ENCODE assay signal across 9 mouse cellular contexts in the genomic region with DNA sequence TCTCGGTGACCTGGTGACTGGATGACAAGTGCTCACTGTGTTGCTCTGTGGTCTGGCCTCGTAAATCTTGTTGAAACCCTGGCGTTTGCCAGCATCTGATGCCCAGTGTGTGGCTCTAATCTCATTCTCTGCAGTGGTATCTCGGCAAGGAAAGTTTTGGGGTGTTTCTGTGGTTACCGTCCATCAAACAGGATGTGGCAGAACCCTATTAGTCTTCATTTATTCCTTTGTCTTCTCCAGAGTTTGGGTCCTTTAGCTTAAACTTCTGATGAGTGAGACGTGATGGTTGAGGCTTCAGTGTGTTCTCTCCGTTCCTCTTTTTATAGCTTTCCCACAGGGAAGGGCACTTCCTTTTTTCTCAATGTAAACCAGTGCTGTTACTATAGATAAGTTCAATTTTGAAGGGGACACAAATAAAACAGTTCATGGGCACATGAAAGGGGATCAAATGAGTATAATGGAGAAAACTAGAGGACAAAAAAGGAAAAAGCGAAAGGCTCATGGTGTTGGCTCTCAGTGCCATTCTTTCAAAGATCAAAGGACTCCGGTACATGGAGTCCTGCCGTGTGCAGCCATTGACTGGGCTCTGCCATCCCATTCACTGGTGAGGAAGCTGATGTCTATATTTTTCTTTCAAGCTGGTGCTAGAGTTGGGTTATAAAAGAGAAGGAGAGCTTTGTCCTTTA.
DNase-seq lines count a peak whose midpoint lies in the region; ATAC-seq and TF ChIP-seq lines count a peak whose summit lies in the region.
"Had no signal": no experiment of that assay in that cellular context is flagged by ENCODE, and none has a peak within 500 bp of the region (broad histone marks: within the 10 kb centered on the region; RNA-seq: fewer than 3 reads in every experiment).

No protein-coding gene starts in this region.

- no peaks in the 10 kb centered on the region for H3K9me3 ChIP-seq in midbrain, embryonic 12.5 days
- H3K9me3 ChIP-seq: liver, embryonic 15.5 days had no signal

- no peak overlapping the region for H3K9ac ChIP-seq in midbrain, embryonic 12.5 days (replicated peaks)
- H3K9ac ChIP-seq: liver, embryonic 15.5 days had no signal

- H3K4me3 ChIP-seq in layer of hippocampus, adult 2 months = no peak overlapping the region
- no peak overlapping the region for H3K4me3 ChIP-seq in midbrain, embryonic 12.5 days
- H3K4me3 ChIP-seq: liver, embryonic 15.5 days had no signal

- peak overlapping the region; percentile 66 for H3K27ac ChIP-seq in layer of hippocampus, adult 2 months
- peak overlapping the region; percentile 35; the same call in 1 of the 2 replicates for H3K27ac ChIP-seq in midbrain, embryonic 12.5 days (replicated peaks)
- H3K27ac ChIP-seq: liver, embryonic 15.5 days had no signal

- no peak overlapping the region for H3K4me2 ChIP-seq in midbrain, embryonic 12.5 days (replicated peaks)
- H3K4me2 ChIP-seq: liver, embryonic 15.5 days had no signal

- peaks cover 28% of the 10 kb centered on the region for H3K36me3 ChIP-seq in midbrain, embryonic 12.5 days

- H3K4me1 ChIP-seq in midbrain, embryonic 12.5 days = peaks cover 18% of the 10 kb centered on the region

- TF ChIP-seq CTCF in layer of hippocampus, adult 2 months (conservative IDR thresholded peaks at IDR 0.05) = no peak

- ATAC-seq in midbrain, embryonic 12.5 days (ENCODE audit: low FRiP score, low read depth) = peak; percentile 65

- peak; percentile 23 for DNase-seq in adrenal gland, postnatal 10 days
- DNase-seq in adrenal gland, adult 8-10 months = no peak
- no peak for DNase-seq in layer of hippocampus, adult 2 months (ENCODE audit: low spot score in 2 of 2)
- DNase-seq in layer of hippocampus, postnatal 25 days (ENCODE audit: extremely low spot score in 1 of 2, low spot score in 1 of 2) = no peak
- DNase-seq in embryo, embryonic 11 days = peak; percentile 41
- DNase-seq in layer of hippocampus, adult 9-11 months = no peak
- DNase-seq in thymus, postnatal 0 days (ENCODE audit: low spot score) = no peak

- WGBS in midbrain, embryonic 12.5 days = 13% methylated on average over 10 of the region's 10 CpGs

- peaks cover 26% of the 10 kb centered on the region for H3K27me3 ChIP-seq in midbrain, embryonic 12.5 days
- H3K27me3 ChIP-seq: liver, embryonic 15.5 days had no signal

Comparison
In these comparisons a context has a peak if more than half of its experiments do, and no peak if none do; other contexts are left out.
1. DNase-seq: peak in adrenal gland, postnatal 10 days (single experiment) and embryo, embryonic 11 days (single experiment); none in adrenal gland, adult 8-10 months (single experiment), layer of hippocampus, adult 2 months (0 of 2), layer of hippocampus, postnatal 25 days (0 of 2), layer of hippocampus, adult 9-11 months (single experiment) and thymus, postnatal 0 days (single experiment).